Mouse (Mus musculus): ENCODE measurements around the gene Nts.

DNA sequence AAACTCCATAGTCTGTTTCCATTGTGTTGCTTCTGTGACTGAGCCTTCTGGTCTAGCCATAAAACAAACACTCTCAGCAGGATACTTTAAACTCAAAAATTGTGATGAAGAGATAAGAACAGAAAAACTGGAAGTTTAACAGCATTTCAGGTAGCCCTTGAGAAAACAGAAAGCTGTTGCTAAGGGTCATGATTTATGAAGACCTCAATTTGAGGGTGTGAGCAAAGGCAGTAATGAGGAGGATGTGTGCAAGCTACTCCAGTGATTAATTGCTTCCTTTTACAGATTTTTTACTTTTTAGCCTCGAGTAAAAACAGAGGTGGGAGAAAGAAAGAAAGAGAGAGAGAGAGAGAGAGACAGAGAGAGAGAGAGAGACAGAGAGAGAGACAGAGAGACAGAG, 23.9 kb upstream of the Nts start:
- TF ChIP-seq CTCF (IDR thresholded peaks at IDR 0.05; ENCODE audit: low read depth) (no peak), EP300 (IDR thresholded peaks at IDR 0.05; ENCODE audit: low read depth) (no peak)
